Mouse (Mus musculus) lung, postnatal 0 days (tissue): ENCODE measurements at regions not wholly inside any gene's neighbourhood (a gene's known extent, or its start where the extent isn't known, plus 50 kb on each side); places are given as distances from the start of the nearest gene placed in this dataset.

Experiments
- CTCF ChIP-seq: IDR thresholded peaks from 2 replicates; pipeline ENCODE4 v1.5.1; 2016; ENCODE audit warnings: antibody characterized with exemption, mild to moderate bottlenecking
- EP300 ChIP-seq: IDR thresholded peaks from 2 replicates; pipeline ENCODE4 v1.6.1; 2016; ENCODE audit warnings: antibody characterized with exemption, mild to moderate bottlenecking, control low read depth

DNA sequence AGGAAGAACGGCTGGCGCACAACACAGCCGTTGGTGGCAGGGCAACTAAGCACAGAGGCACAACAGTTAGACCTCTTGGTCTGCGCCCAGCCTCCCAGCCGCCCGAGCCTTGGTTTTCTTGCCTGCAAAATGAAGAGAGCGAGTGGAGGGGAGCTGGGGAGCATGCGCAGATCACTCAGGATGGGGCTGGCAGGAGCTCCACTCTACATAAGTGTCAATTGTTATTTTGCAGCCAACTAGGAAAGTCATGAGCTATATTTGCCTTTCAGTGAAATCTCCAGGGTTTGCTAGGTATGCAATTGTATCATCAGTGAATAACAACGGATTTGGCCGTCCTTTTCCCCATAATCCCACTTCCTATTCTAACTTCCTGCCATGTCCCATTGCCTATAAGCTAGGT lies 51.6 kb upstream of the Eps8l3 start:
- TF ChIP-seq CTCF (no peak), EP300 (no peak)
